Mouse (Mus musculus): ENCODE results near the gene Gpr15. TPM values are rescaled to one million over a fixed set of nuclear protein-coding genes. Genes with fewer than 3 reads are reported as not detected.

The Gpr15 gene
- polyA plus RNA-seq, 1 experiment from 2014 or later, result 0.18 TPM

GRCm38 (mm10) chr16:58677491-58677890, 41.4 kb downstream of the Gpr15 start:
- H3K4me3 ChIP-seq, result no peak overlapping the region
- no peaks in the 10 kb centered on the region for H3K27me3 ChIP-seq
- no peak for ATAC-seq (ENCODE audit: low FRiP score, low read depth)
- H3K27ac ChIP-seq (replicated peaks), result no peak overlapping the region
- H3K36me3 ChIP-seq, result peaks cover 27% of the 10 kb centered on the region
- no peak overlapping the region for H3K9ac ChIP-seq (replicated peaks)
- no peaks in the 10 kb centered on the region for H3K4me1 ChIP-seq
- no peaks in the 10 kb centered on the region for H3K9me3 ChIP-seq
- H3K4me2 ChIP-seq (replicated peaks), result no peak overlapping the region
- WGBS, result 85% methylated on average over 5 of the region's 5 CpGs

GRCm38 (mm10) chr16:58676633-58677032, 42.2 kb downstream of the Gpr15 start:
- Histone ChIP-seq H3K4me2 (replicated peaks) (no peak overlapping the region), H3K9ac (replicated peaks) (no peak overlapping the region), H3K4me1 (no peaks in the 10 kb centered on the region), H3K27ac (replicated peaks) (no peak overlapping the region), H3K36me3 (peaks cover 27% of the 10 kb centered on the region), H3K27me3 (no peaks in the 10 kb centered on the region), H3K4me3 (no peak overlapping the region), H3K9me3 (no peaks in the 10 kb centered on the region)
- 94% methylated on average over 3 of the region's 3 CpGs for WGBS
- ATAC-seq (ENCODE audit: low FRiP score, low read depth), result no peak

- Histone ChIP-seq H3K27ac (replicated peaks) (no peak overlapping the region), H3K4me1 (0 out of 2 replicates have a peak, but pooled peaks cover 4% of the 10 kb centered on the region), H3K36me3 (peaks cover 27% of the 10 kb centered on the region), H3K27me3 (no peaks in the 10 kb centered on the region), H3K9ac (replicated peaks) (no peak overlapping the region), H3K9me3 (no peaks in the 10 kb centered on the region), H3K4me2 (replicated peaks) (no peak overlapping the region), H3K4me3 (no peak overlapping the region)
- 92% methylated on average over 7 of the region's 7 CpGs for WGBS
- ATAC-seq (ENCODE audit: low FRiP score, low read depth), result no peak
These were observed 42.7 kb downstream of the Gpr15 start for GRCm38 (mm10) chr16:58676156-58676555.

- H3K4me3 ChIP-seq, result no peak overlapping the region
- no peak for ATAC-seq (ENCODE audit: low FRiP score, low read depth)
- H3K4me2 ChIP-seq (replicated peaks), result no peak overlapping the region
- H3K36me3 ChIP-seq, result peaks cover 27% of the 10 kb centered on the region
- H3K9ac ChIP-seq (replicated peaks), result no peak overlapping the region
- 0 out of 2 replicates have a peak, but pooled peaks cover 7% of the 10 kb centered on the region for H3K4me1 ChIP-seq
- H3K27ac ChIP-seq (replicated peaks), result no peak overlapping the region
- WGBS, result 96% methylated on average over 13 of the region's 13 CpGs
- no peaks in the 10 kb centered on the region for H3K27me3 ChIP-seq
- H3K9me3 ChIP-seq, result no peaks in the 10 kb centered on the region
These were observed 43.6 kb downstream of the Gpr15 start for GRCm38 (mm10) chr16:58675256-58675655.

GRCm38 (mm10) chr16:58673811-58674410, 45.0 kb downstream of the Gpr15 start:
- ATAC-seq (ENCODE audit: low FRiP score, low read depth), result no peak
- Histone ChIP-seq H3K36me3 (peaks cover 27% of the 10 kb centered on the region), H3K9ac (replicated peaks) (no peak overlapping the region), H3K4me3 (no peak overlapping the region), H3K27me3 (no peaks in the 10 kb centered on the region), H3K9me3 (no peaks in the 10 kb centered on the region), H3K27ac (replicated peaks) (no peak overlapping the region), H3K4me2 (replicated peaks) (no peak overlapping the region), H3K4me1 (0 out of 2 replicates have a peak, but pooled peaks cover 7% of the 10 kb centered on the region)
- 94% methylated on average over 15 of the region's 15 CpGs for WGBS

GRCm38 (mm10) chr16:58672396-58672795, 46.5 kb downstream of the Gpr15 start:
- H3K27me3 ChIP-seq, result no peaks in the 10 kb centered on the region
- 0 out of 2 replicates have a peak, but pooled peaks cover 7% of the 10 kb centered on the region for H3K4me1 ChIP-seq
- no peaks in the 10 kb centered on the region for H3K9me3 ChIP-seq
- WGBS, result 93% methylated on average over 13 of the region's 13 CpGs
- H3K4me2 ChIP-seq (replicated peaks), result no peak overlapping the region
- H3K27ac ChIP-seq (replicated peaks), result no peak overlapping the region
- no peak for ATAC-seq (ENCODE audit: low FRiP score, low read depth)
- H3K4me3 ChIP-seq, result no peak overlapping the region
- peaks cover 21% of the 10 kb centered on the region for H3K36me3 ChIP-seq
- H3K9ac ChIP-seq (replicated peaks), result no peak overlapping the region

GRCm38 (mm10) chr16:58671212-58671985, 47.5 kb downstream of the Gpr15 start:
- WGBS, result 81% methylated on average over 7 of the region's 8 CpGs
- Histone ChIP-seq H3K27ac (replicated peaks) (no peak overlapping the region), H3K9me3 (no peaks in the 10 kb centered on the region), H3K4me2 (replicated peaks) (peak overlapping the region; percentile 82), H3K4me3 (peak overlapping the region; percentile 73), H3K4me1 (0 out of 2 replicates have a peak, but pooled peaks cover 7% of the 10 kb centered on the region), H3K27me3 (no peaks in the 10 kb centered on the region), H3K36me3 (peaks cover 18% of the 10 kb centered on the region), H3K9ac (replicated peaks) (no peak overlapping the region)
- no peak for ATAC-seq (ENCODE audit: low FRiP score, low read depth)

GRCm38 (mm10) chr16:58670643-58671042, 48.2 kb downstream of the Gpr15 start:
- H3K27ac ChIP-seq (replicated peaks), result peak overlapping the region; percentile 78
- peak overlapping the region; percentile 73 for H3K4me3 ChIP-seq
- no peak for ATAC-seq (ENCODE audit: low FRiP score, low read depth)
- H3K36me3 ChIP-seq, result peaks cover 18% of the 10 kb centered on the region
- 0 out of 2 replicates have a peak, but pooled peaks cover 7% of the 10 kb centered on the region for H3K4me1 ChIP-seq
- H3K9me3 ChIP-seq, result no peaks in the 10 kb centered on the region
- under 1% methylated on average over 25 of the region's 25 CpGs for WGBS
- no peaks in the 10 kb centered on the region for H3K27me3 ChIP-seq
- peak overlapping the region; percentile 82 for H3K4me2 ChIP-seq (replicated peaks)
- peak overlapping the region; percentile 71 for H3K9ac ChIP-seq (replicated peaks)

- H3K27me3 ChIP-seq, result no peaks in the 10 kb centered on the region
- H3K9ac ChIP-seq (replicated peaks), result peak within 1 kb of the TSS; percentile 71
- H3K9me3 ChIP-seq, result no peaks in the 10 kb centered on the region
- ATAC-seq (ENCODE audit: low FRiP score, low read depth), result peak; percentile 99
- H3K4me3 ChIP-seq, result peak within 1 kb of the TSS; percentile 73
- peak within 1 kb of the TSS; percentile 78 for H3K27ac ChIP-seq (replicated peaks)
- H3K4me2 ChIP-seq (replicated peaks), result peak within 1 kb of the TSS; percentile 82
- 0 out of 2 replicates have a peak, but pooled peaks cover 7% of the 10 kb centered on the region for H3K4me1 ChIP-seq
- WGBS, result under 1% methylated on average over 51 of the region's 51 CpGs
- H3K36me3 ChIP-seq, result peaks cover 15% of the 10 kb centered on the region
These were observed 48.8 kb downstream of the Gpr15 start, which contains the start of gene Cpox for GRCm38 (mm10) chr16:58669917-58670630. TSS of gene Cpox (plus strand) at chr16:58670292.

- H3K4me3 ChIP-seq, result no peak overlapping the region
- no peaks in the 10 kb centered on the region for H3K9me3 ChIP-seq
- H3K9ac ChIP-seq (replicated peaks), result no peak overlapping the region
- H3K4me1 ChIP-seq, result 0 out of 2 replicates have a peak, but pooled peaks cover 7% of the 10 kb centered on the region
- peak overlapping the region; percentile 82 for H3K4me2 ChIP-seq (replicated peaks)
- no peaks in the 10 kb centered on the region for H3K27me3 ChIP-seq
- 64% methylated on average over 5 of the region's 5 CpGs for WGBS
- no peak for ATAC-seq (ENCODE audit: low FRiP score, low read depth)
- H3K27ac ChIP-seq (replicated peaks), result no peak overlapping the region
- peaks cover 7% of the 10 kb centered on the region for H3K36me3 ChIP-seq
These were observed 49.6 kb downstream of the Gpr15 start for GRCm38 (mm10) chr16:58669264-58669663.

GRCm38 (mm10) chr16:58668586-58668985, 50.3 kb downstream of the Gpr15 start:
- no peak overlapping the region for H3K4me2 ChIP-seq (replicated peaks)
- ATAC-seq (ENCODE audit: low FRiP score, low read depth), result no peak
- H3K27ac ChIP-seq (replicated peaks), result no peak overlapping the region
- no peaks in the 10 kb centered on the region for H3K27me3 ChIP-seq
- H3K9me3 ChIP-seq, result no peaks in the 10 kb centered on the region
- 86% methylated on average over 3 of the region's 3 CpGs for WGBS
- 0 out of 2 replicates have a peak, but pooled peaks cover 7% of the 10 kb centered on the region for H3K4me1 ChIP-seq
- no peak overlapping the region for H3K4me3 ChIP-seq
- peaks cover under 1% of the 10 kb centered on the region; the same call in 1 of the 2 replicates for H3K36me3 ChIP-seq
- H3K9ac ChIP-seq (replicated peaks), result no peak overlapping the region
